Mouse (Mus musculus): ENCODE results near the gene Slc27a3. TPM values are rescaled to one million over a fixed set of nuclear protein-coding genes. Genes with fewer than 3 reads are reported as not detected.

Slc27a3 gene
- polyA plus RNA-seq, 1 experiment: 0.72 TPM

GRCm38 (mm10) chr3:90381727-90382126 lies 8.0 kb downstream of the Slc27a3 start:
- no peak for TF ChIP-seq CTCF (IDR thresholded peaks at IDR 0.05; ENCODE audit: low read depth, low read length)
- no peak for TF ChIP-seq POLR2A (IDR thresholded peaks at IDR 0.05; ENCODE audit: borderline replicate concordance, low read depth, low read length)
- H3K27ac ChIP-seq (ENCODE audit: insufficient read depth, low read depth, low read length): no peak overlapping the region
- no peak overlapping the region for H3K4me3 ChIP-seq (ENCODE audit: insufficient read depth, low read length)
- H3K4me1 ChIP-seq (ENCODE audit: control insufficient read depth, insufficient read depth, low read length): peaks cover 21% of the 10 kb centered on the region

- TF ChIP-seq POLR2A (IDR thresholded peaks at IDR 0.05; ENCODE audit: borderline replicate concordance, low read depth, low read length) (no peak), CTCF (IDR thresholded peaks at IDR 0.05; ENCODE audit: low read depth, low read length) (no peak)
- Histone ChIP-seq H3K4me1 (ENCODE audit: control insufficient read depth, insufficient read depth, low read length) (peaks cover 12% of the 10 kb centered on the region), H3K4me3 (ENCODE audit: insufficient read depth, low read length) (no peak overlapping the region), H3K27ac (ENCODE audit: insufficient read depth, low read depth, low read length) (no peak overlapping the region)
Measured at GRCm38 (mm10) chr3:90378496-90378895, 11.2 kb downstream of the Slc27a3 start.

- TF ChIP-seq CTCF (IDR thresholded peaks at IDR 0.05; ENCODE audit: low read depth, low read length): no peak
- TF ChIP-seq POLR2A (IDR thresholded peaks at IDR 0.05; ENCODE audit: borderline replicate concordance, low read depth, low read length): no peak
- no peak overlapping the region for H3K4me3 ChIP-seq (ENCODE audit: insufficient read depth, low read length)
- peaks cover 6% of the 10 kb centered on the region for H3K4me1 ChIP-seq (ENCODE audit: control insufficient read depth, insufficient read depth, low read length)
- no peak overlapping the region for H3K27ac ChIP-seq (ENCODE audit: insufficient read depth, low read depth, low read length)
Measured at GRCm38 (mm10) chr3:90376247-90376585, 13.5 kb downstream of the Slc27a3 start.

- peaks cover 6% of the 10 kb centered on the region for H3K4me1 ChIP-seq (ENCODE audit: control insufficient read depth, insufficient read depth, low read length)
- no peak overlapping the region for H3K4me3 ChIP-seq (ENCODE audit: insufficient read depth, low read length)
- H3K27ac ChIP-seq (ENCODE audit: insufficient read depth, low read depth, low read length): no peak overlapping the region
- TF ChIP-seq POLR2A (IDR thresholded peaks at IDR 0.05; ENCODE audit: borderline replicate concordance, low read depth, low read length) (no peak), CTCF (IDR thresholded peaks at IDR 0.05; ENCODE audit: low read depth, low read length) (no peak)
Measured at GRCm38 (mm10) chr3:90375562-90376246, 14.0 kb downstream of the Slc27a3 start.

- TF ChIP-seq POLR2A (IDR thresholded peaks at IDR 0.05; ENCODE audit: borderline replicate concordance, low read depth, low read length) (no peak), CTCF (IDR thresholded peaks at IDR 0.05; ENCODE audit: low read depth, low read length) (no peak)
- no peak overlapping the region for H3K27ac ChIP-seq (ENCODE audit: insufficient read depth, low read depth, low read length)
- H3K4me1 ChIP-seq (ENCODE audit: control insufficient read depth, insufficient read depth, low read length): peaks cover 6% of the 10 kb centered on the region
- H3K4me3 ChIP-seq (ENCODE audit: insufficient read depth, low read length): no peak overlapping the region
Measured at GRCm38 (mm10) chr3:90374368-90374767, 15.4 kb downstream of the Slc27a3 start.

- Histone ChIP-seq H3K4me1 (ENCODE audit: control insufficient read depth, insufficient read depth, low read length) (peaks cover 6% of the 10 kb centered on the region), H3K4me3 (ENCODE audit: insufficient read depth, low read length) (no peak overlapping the region), H3K27ac (ENCODE audit: insufficient read depth, low read depth, low read length) (no peak overlapping the region)
- TF ChIP-seq CTCF (IDR thresholded peaks at IDR 0.05; ENCODE audit: low read depth, low read length) (peak; percentile 78), POLR2A (IDR thresholded peaks at IDR 0.05; ENCODE audit: borderline replicate concordance, low read depth, low read length) (no peak)
Measured at GRCm38 (mm10) chr3:90373432-90374028, 16.2 kb downstream of the Slc27a3 start.

- no peak overlapping the region for H3K27ac ChIP-seq (ENCODE audit: insufficient read depth, low read depth, low read length)
Measured at GRCm38 (mm10) chr3:90372817-90373216, 16.9 kb downstream of the Slc27a3 start.

GRCm38 (mm10) chr3:90371857-90372256 lies 17.9 kb downstream of the Slc27a3 start:
- H3K4me1 ChIP-seq (ENCODE audit: control insufficient read depth, insufficient read depth, low read length): peaks cover 6% of the 10 kb centered on the region
- no peak overlapping the region for H3K4me3 ChIP-seq (ENCODE audit: insufficient read depth, low read length)
- H3K27ac ChIP-seq (ENCODE audit: insufficient read depth, low read depth, low read length): no peak overlapping the region
- TF ChIP-seq CTCF (IDR thresholded peaks at IDR 0.05; ENCODE audit: low read depth, low read length): no peak
- no peak for TF ChIP-seq POLR2A (IDR thresholded peaks at IDR 0.05; ENCODE audit: borderline replicate concordance, low read depth, low read length)

More at GRCm38 (mm10) chr3:90372817-90373216, 16.9 kb downstream of the Slc27a3 start:
- no peak for TF ChIP-seq CTCF (IDR thresholded peaks at IDR 0.05; ENCODE audit: low read depth, low read length)
- TF ChIP-seq POLR2A (IDR thresholded peaks at IDR 0.05; ENCODE audit: borderline replicate concordance, low read depth, low read length): no peak
- H3K4me1 ChIP-seq (ENCODE audit: control insufficient read depth, insufficient read depth, low read length): peaks cover 6% of the 10 kb centered on the region
- no peak overlapping the region for H3K4me3 ChIP-seq (ENCODE audit: insufficient read depth, low read length)

GRCm38 (mm10) chr3:90369041-90369440 lies 20.7 kb downstream of the Slc27a3 start:
- Histone ChIP-seq H3K4me1 (ENCODE audit: control insufficient read depth, insufficient read depth, low read length) (no peaks in the 10 kb centered on the region), H3K4me3 (ENCODE audit: insufficient read depth, low read length) (no peak overlapping the region), H3K27ac (ENCODE audit: insufficient read depth, low read depth, low read length) (no peak overlapping the region)
- TF ChIP-seq POLR2A (IDR thresholded peaks at IDR 0.05; ENCODE audit: borderline replicate concordance, low read depth, low read length): no peak
- no peak for TF ChIP-seq CTCF (IDR thresholded peaks at IDR 0.05; ENCODE audit: low read depth, low read length)

- H3K4me3 ChIP-seq (ENCODE audit: insufficient read depth, low read length): no peak overlapping the region
- TF ChIP-seq CTCF (IDR thresholded peaks at IDR 0.05; ENCODE audit: low read depth, low read length) (no peak), POLR2A (IDR thresholded peaks at IDR 0.05; ENCODE audit: borderline replicate concordance, low read depth, low read length) (no peak)
- peaks cover 6% of the 10 kb centered on the region for H3K4me1 ChIP-seq (ENCODE audit: control insufficient read depth, insufficient read depth, low read length)
- H3K27ac ChIP-seq (ENCODE audit: insufficient read depth, low read depth, low read length): no peak overlapping the region
Measured at GRCm38 (mm10) chr3:90367001-90367632, 22.6 kb downstream of the Slc27a3 start.
